Mouse (Mus musculus): ENCODE measurements around the gene Aars2. TPM values are rescaled to one million over a fixed set of nuclear protein-coding genes. Genes with fewer than 3 reads are reported as not detected.

The Aars2 gene
- total RNA-seq (2021), result 10 to 100 TPM; 18.4 to 19.0 TPM
- long read RNA-seq, experiment 1, transcript Aars2-201 (22 exons, 3,349 nt), result major isoform, 19 of 30 reads
- long read RNA-seq, experiment 1, partial matches to known transcripts, result 6 of 30 reads
- long read RNA-seq, experiment 1, other reads (novel, unspliced or antisense), result 5 of 30 reads
- long read RNA-seq, experiment 2, transcript Aars2-201 (22 exons, 3,349 nt), result major isoform, 56 of 78 reads
- long read RNA-seq, experiment 2, partial matches to known transcripts, result 8 of 78 reads
- long read RNA-seq, experiment 2, other reads (novel, unspliced or antisense), result 14 of 78 reads

DNA sequence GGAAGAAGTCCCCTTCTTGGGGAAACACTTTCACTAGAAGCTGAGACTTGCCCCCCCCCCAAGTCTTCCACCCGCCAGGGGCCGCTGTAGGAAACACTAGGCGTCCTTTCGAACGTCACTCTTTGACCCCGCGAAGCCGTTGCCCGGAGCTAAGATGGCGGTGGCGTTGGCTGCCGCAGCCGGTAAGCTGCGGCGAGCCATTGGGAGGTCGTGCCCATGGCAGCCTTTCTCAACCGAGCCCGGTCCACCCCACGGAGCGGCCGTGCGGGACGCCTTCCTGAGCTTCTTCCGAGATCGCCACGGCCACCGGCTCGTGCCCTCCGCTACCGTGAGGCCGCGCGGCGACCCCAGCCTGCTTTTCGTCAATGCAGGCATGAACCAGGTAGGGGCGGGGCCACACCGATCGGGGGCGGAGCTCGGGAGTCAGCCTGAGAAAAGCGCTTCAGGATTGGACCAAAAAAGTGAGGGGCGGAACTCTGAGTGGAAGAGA is at the start of gene Aars2:
Gene Aars2, plus strand, starts transcription at position 142 of the 490 bp plus-strand sequence.
- peak; percentile 83 to 84 for DNase-seq (ENCODE audit: low spot score in 2 of 2)

DNA sequence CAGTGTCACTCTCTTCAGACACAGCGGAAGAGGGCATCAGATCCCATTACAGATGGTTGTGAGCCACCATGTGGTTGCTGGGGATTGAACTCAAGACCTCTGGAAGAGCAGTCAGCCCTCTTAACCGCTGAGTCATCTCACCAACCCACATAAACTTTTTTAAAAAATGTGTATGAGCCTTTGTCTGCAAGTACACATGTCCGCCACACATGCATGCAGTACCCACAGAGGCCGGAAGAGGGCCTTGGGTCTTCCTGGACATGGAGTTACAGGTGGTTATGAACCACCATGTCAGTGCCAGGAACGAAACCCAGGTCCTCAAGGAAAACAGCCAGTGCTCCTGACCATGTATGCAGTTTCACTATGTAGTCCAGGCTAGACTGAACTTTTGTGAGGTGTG is 49.2 kb upstream of the Aars2 start:
- DNase-seq (ENCODE audit: low spot score in 2 of 2), result no peak

GRCm38 (mm10) chr17:45458516-45458915 is 48.1 kb upstream of the Aars2 start:
- DNase-seq (ENCODE audit: low spot score in 2 of 2), result no peak

DNA sequence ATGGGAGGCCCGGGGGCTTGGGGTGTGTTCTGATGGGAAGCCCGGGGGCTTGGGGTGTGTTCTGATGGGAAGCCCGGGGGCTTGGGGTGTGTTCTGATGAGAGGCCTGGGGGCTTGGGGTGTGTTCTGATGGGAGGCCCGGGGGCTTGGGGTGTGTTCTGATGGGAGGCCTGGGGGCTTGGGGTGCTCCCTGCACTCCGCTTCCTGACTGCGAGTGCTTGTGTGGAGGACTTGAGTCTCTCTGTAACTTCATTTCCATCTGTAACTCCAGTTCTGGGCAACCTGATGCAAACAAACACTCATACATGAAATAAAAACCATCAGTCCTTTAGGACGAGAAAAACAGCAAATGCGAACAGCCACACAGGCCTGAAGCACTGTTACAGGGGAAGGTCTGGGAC is 47.6 kb upstream of the Aars2 start:
- DNase-seq (ENCODE audit: low spot score in 2 of 2), result no peak

GRCm38 (mm10) chr17:45462506-45462905 is 44.1 kb upstream of the Aars2 start:
- DNase-seq (ENCODE audit: low spot score in 2 of 2), result no peak

DNA sequence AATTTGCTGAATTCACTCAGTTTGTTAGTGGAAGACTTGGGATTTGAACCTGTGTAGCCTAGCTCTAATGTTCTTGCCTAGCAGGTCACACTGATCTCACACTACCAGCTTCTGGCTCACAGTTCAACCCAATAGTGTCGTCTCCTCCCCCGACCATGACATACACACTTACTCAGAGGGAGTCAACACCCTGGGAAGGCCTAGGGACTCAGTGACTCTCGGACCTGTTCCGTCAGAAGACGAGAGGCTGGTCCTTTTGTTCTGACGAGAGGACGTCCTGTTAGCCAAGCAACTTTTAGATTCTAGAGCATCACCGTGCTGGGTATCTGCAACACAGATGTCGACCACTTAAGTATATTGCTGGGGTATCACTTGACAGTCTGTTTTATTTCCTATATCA is 42.4 kb upstream of the Aars2 start:
- DNase-seq (ENCODE audit: low spot score in 2 of 2), result no peak

DNA sequence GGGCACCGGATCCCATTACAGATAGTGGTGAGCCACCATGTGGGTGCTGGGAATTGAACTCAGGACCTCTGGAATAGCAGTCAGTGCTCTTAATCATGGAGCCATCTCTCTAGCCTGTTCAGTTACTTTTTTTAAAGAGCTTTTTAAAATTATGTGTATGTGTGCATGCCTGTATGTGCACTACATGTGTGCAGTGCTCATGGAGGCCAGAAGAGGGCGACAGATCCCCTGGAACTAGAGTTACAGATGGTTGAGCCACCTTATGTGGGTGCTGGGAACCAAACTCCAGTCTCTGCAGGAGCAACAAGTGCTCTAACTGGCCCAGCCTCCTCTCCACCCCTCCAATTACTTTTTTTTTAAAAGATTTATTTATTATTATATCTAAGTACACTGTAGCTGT is 39.9 kb upstream of the Aars2 start:
- DNase-seq (ENCODE audit: low spot score in 2 of 2), result no peak

GRCm38 (mm10) chr17:45468302-45468701 is 38.3 kb upstream of the Aars2 start:
- no peak for DNase-seq (ENCODE audit: low spot score in 2 of 2)

- no peak for DNase-seq (ENCODE audit: low spot score in 2 of 2)
Observed at GRCm38 (mm10) chr17:45470726-45471125, 35.9 kb upstream of the Aars2 start.

GRCm38 (mm10) chr17:45473667-45474066 is 33.0 kb upstream of the Aars2 start:
- DNase-seq (ENCODE audit: low spot score in 2 of 2), result no peak

DNA sequence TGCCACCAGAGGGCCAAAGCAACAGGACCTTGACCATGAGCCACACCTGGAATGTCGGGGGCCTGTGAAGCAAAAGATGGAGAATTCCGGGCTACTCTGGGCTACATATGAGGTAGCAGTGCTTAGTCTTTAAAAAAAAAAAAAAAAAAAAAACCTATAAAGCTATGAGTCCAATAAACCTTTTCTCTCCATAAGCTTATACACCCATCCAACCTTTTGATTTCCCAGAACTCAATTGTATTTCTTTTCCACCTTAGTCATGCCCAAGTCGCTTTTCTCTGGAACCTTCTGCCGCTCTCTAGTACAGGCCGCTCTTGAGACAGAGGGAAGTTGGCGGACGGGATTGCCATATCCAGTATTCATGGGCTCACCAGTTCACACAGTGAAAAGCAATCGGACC is 32.5 kb upstream of the Aars2 start:
- no peak for DNase-seq (ENCODE audit: low spot score in 2 of 2)

DNA sequence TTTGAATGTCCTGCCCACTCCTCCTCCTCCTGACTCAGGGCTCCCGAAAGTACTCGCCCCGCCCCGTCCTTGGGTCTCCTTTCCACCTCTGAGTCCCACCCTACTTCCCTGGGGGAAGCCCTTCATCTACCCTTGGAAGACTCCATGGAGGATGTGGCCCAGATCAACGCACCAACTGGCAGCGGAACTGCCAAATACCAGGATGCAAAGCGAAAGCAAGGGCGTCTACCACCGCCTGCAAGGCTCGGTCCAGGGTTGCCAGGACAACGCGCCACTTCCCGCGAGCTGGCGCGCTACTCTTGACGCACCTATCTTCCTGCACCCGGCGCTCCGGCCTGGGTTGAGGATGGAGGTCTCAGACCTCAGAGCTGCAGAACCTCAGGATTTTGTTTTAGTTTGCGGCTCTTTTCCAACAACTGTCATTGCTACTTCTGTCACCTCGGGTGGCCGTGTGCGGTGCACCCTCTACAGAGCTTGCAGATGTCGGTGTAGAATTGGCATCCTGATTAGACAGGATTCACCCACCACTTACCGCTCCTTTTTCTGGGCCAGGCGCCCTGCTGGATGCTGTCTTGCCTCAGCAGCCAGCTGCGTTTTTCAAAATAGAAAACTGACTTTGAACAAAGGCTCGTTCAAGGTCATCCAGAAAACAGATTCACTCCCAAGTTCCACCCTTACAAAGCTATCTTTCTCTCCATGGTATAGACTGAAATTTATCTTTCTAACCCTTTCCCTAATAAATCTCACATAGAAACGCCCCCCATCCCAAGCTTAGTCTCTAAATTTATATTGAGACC is 31.8 kb upstream of the Aars2 start, which contains the start of gene Spats1:
Gene Spats1, minus strand, starts transcription at position 747 of the 797 bp plus-strand sequence.
- DNase-seq (ENCODE audit: low spot score in 2 of 2), result peak; percentile 24 to 34

DNA sequence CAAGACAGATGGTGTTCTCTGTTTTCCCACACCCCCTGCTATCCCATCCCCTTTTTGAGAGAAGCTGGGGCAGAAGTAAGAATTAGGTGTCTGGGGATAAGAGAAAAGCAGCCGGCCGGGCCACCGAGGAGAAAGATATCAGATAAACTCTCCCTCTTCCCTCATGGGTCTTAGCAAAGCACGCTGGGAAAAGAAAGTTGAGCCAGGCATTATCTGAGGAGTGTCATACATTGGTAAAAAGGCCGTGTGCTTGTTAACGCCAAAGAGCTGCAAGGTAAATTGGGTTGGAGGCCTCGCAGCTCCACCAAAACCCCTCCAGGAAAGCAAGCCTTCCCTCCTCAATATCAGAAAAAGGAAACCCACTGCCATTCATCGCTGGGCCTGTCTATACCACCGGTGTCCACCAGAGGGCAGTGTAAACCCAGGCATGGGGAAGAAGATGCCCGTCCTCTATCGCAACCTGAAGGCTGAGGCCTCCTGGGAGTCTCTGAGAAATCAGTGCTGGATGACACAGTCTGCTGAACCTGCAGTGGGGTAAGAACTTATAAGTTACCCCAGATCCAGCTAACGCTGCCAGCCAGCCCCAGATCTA is 28.3 kb upstream of the Aars2 start:
- DNase-seq (ENCODE audit: low spot score in 2 of 2), result peak; percentile 52 to 77

- DNase-seq (ENCODE audit: low spot score in 2 of 2), result no peak
Observed at GRCm38 (mm10) chr17:45480429-45480828, 26.2 kb upstream of the Aars2 start.

DNA sequence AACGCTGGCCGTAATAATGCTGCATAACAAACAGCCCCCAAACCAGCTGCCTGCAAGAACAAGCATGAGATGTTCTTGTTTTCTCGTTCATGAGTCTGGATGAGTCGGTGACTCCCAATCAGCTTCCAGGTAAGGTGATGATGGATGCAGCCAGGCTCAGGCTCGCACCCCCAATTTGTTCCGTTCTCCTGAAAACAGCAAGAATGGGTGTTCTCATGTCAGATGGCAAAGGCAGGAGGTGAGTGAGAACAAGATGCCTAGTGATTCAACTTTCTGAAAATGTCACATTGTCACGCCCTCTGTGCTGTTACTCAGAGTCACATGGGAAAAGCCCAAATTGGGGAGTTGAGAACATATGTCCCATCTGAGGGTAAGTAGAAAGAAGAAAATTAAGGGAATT is 21.1 kb upstream of the Aars2 start:
- DNase-seq (ENCODE audit: low spot score in 2 of 2), result no peak

GRCm38 (mm10) chr17:45487216-45487615 is 19.4 kb upstream of the Aars2 start:
- DNase-seq (ENCODE audit: low spot score in 2 of 2), result no peak

- DNase-seq (ENCODE audit: low spot score in 2 of 2), result no peak
Observed at GRCm38 (mm10) chr17:45488321-45489254, 18.1 kb upstream of the Aars2 start.

DNA sequence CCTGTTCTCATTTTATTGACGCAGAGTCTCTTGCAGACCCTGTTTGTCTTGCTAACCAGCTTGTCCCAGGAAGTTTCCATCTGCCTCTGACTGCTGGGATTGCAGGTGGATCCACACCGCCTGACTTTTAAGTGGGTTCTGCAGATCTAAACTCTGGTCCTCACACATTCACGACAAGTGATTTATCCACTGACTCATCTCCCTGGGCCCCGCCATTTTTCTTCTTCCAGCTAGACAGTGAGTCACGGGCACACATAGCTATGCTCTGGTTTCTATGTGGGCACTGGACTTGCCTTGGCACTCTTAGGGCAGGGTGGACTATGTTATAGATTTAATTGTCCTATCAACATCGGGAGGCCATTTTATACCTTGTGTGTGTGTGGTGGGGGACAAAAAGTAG is 16.9 kb upstream of the Aars2 start:
- no peak for DNase-seq (ENCODE audit: low spot score in 2 of 2)

- no peak for DNase-seq (ENCODE audit: low spot score in 2 of 2)
Observed at GRCm38 (mm10) chr17:45490532-45491154, 16.0 kb upstream of the Aars2 start.

DNA sequence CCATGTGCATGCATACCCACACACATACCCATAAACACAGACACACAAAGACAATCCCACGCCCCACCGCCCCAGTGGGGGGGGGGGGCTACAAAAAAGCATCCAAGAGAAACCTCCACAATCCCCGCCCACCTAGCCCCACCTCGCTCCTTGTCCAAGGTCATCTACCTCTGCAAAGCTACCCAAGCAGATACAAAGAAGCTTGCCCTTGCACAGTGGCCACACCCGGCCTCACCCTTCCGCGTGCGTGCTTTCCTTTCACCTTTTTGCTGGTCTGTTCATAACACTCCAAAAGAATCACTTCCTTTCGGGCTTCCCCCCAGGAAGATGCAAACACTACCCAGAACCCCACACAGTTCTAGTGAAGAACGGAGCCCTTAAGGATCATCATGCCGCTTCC is 11.2 kb upstream of the Aars2 start:
- DNase-seq (ENCODE audit: low spot score in 2 of 2), result no peak

Measured in adrenal gland, postnatal 4 days (tissue).